Mouse (Mus musculus): ENCODE data around the gene Ifitm7. TPM values are rescaled to one million over a fixed set of nuclear protein-coding genes. Genes with fewer than 3 reads are reported as not detected.
"Not testable (repeated sequence)": the region's sequence is repeated elsewhere in the genome, so short reads cannot be mapped to it uniquely, and the experiment has no call there.

Gene Ifitm7
- total and polyA plus RNA-seq, 3 experiments = not detected

GRCm38 (mm10) chr16:13977026-13977425 lies 9.7 kb downstream of the Ifitm7 start:
- not testable (repeated sequence) for H3K4me3 ChIP-seq (ENCODE audit: control insufficient read depth in 1 of 2, insufficient read depth in 1 of 2, low read depth in 2 of 2, low read length in 2 of 2); H3K4me1 ChIP-seq (ENCODE audit: control insufficient read depth in 1 of 2, insufficient read depth in 2 of 2, low read length in 2 of 2); H3K27me3 ChIP-seq (ENCODE audit: control insufficient read depth in 1 of 2, insufficient read depth in 2 of 2, low read length in 2 of 2); H3K36me3 ChIP-seq (ENCODE audit: control insufficient read depth in 1 of 2, insufficient read depth in 2 of 2, low read length in 2 of 2); H3K9ac ChIP-seq (ENCODE audit: control insufficient read depth, low read depth, low read length, poor library complexity, severe bottlenecking); DNase-seq (ENCODE audit: low read depth, low spot score); H3K9me3 ChIP-seq (replicated peaks; ENCODE audit: insufficient read depth, low read length); H3K79me2 ChIP-seq (ENCODE audit: control insufficient read depth, insufficient read depth, low read length, poor library complexity); H3K27ac ChIP-seq (ENCODE audit: control insufficient read depth, low read depth, low read length)

GRCm38 (mm10) chr16:13976358-13976896 lies 10.3 kb downstream of the Ifitm7 start:
- not testable (repeated sequence) for DNase-seq (ENCODE audit: low read depth, low spot score); H3K4me3 ChIP-seq (ENCODE audit: control insufficient read depth in 1 of 2, insufficient read depth in 1 of 2, low read depth in 2 of 2, low read length in 2 of 2); H3K27ac ChIP-seq (ENCODE audit: control insufficient read depth, low read depth, low read length); H3K79me2 ChIP-seq (ENCODE audit: control insufficient read depth, insufficient read depth, low read length, poor library complexity); H3K4me1 ChIP-seq (ENCODE audit: control insufficient read depth in 1 of 2, insufficient read depth in 2 of 2, low read length in 2 of 2); H3K36me3 ChIP-seq (ENCODE audit: control insufficient read depth in 1 of 2, insufficient read depth in 2 of 2, low read length in 2 of 2); H3K9ac ChIP-seq (ENCODE audit: control insufficient read depth, low read depth, low read length, poor library complexity, severe bottlenecking); H3K27me3 ChIP-seq (ENCODE audit: control insufficient read depth in 1 of 2, insufficient read depth in 2 of 2, low read length in 2 of 2); H3K9me3 ChIP-seq (replicated peaks; ENCODE audit: insufficient read depth, low read length)

DNA sequence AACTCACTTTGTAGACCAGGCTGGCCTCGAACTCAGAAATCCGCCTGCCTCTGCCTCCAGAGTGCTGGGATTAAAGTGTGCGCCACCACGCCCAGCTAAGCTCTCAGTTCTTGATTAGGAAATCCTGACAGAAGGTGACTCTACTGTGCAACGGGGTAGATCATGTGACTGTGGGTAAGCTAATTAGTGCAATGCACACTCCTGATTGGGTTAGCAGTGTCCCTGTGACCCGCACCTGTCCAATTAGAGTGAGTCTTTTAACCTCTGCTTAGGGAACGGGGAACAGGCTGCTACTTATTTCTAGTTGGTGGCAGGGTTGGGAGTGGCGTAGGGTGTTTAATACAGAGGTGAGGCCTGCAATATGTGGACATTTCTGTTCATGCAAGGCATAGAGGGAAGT lies 14.6 kb downstream of the Ifitm7 start:
- H3K4me1 ChIP-seq (ENCODE audit: control insufficient read depth in 1 of 2, insufficient read depth in 2 of 2, low read length in 2 of 2) = no peaks in the 10 kb centered on the region
- TF ChIP-seq MXI1 (IDR thresholded peaks at IDR 0.05; ENCODE audit: low read depth, low read length) (no peak), KAT2A (conservative IDR thresholded peaks at IDR 0.05; ENCODE audit: low read depth, low read length) (no peak), UBTF (IDR thresholded peaks at IDR 0.05; ENCODE audit: borderline replicate concordance, insufficient read depth, low read depth, low read length) (no peak), ZNF384 (IDR thresholded peaks at IDR 0.05; ENCODE audit: low read depth, low read length) (no peak)
- no peak overlapping the region for H3K4me3 ChIP-seq (ENCODE audit: control insufficient read depth in 1 of 2, insufficient read depth in 1 of 2, low read depth in 2 of 2, low read length in 2 of 2)
- no peaks in the 10 kb centered on the region for H3K27me3 ChIP-seq (ENCODE audit: control insufficient read depth in 1 of 2, insufficient read depth in 2 of 2, low read length in 2 of 2)
- no peak overlapping the region for H3K27ac ChIP-seq (ENCODE audit: control insufficient read depth, low read depth, low read length)
- H3K9ac ChIP-seq (ENCODE audit: control insufficient read depth, low read depth, low read length, poor library complexity, severe bottlenecking) = no peak overlapping the region
- H3K36me3 ChIP-seq (ENCODE audit: control insufficient read depth in 1 of 2, insufficient read depth in 2 of 2, low read length in 2 of 2) = no peaks in the 10 kb centered on the region
- no peak for DNase-seq (ENCODE audit: low read depth, low spot score)
- no peaks in the 10 kb centered on the region for H3K9me3 ChIP-seq (replicated peaks; ENCODE audit: insufficient read depth, low read length)
- no peaks in the 10 kb centered on the region for H3K79me2 ChIP-seq (ENCODE audit: control insufficient read depth, insufficient read depth, low read length, poor library complexity)

DNA sequence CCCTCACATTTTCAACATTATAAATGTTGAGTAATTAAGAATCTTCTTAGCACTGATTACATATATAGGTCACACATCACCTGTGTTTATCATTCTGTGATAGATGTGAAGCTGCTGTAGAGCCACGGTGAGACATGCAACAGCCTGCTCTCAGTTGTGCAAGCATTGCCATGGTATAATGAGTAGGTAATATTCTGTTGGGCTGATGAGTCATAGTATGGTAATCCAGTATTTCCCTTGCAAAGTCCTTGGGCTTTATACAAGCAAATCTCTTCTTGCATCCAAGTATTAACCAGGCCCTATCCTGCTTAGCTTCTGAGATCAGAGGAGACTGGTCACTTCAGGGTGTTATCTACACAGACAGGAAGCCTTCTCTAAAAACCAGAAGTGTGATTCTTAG lies 17.6 kb downstream of the Ifitm7 start:
- Histone ChIP-seq H3K4me1 (ENCODE audit: control insufficient read depth in 1 of 2, insufficient read depth in 2 of 2, low read length in 2 of 2) (no peaks in the 10 kb centered on the region), H3K79me2 (ENCODE audit: control insufficient read depth, insufficient read depth, low read length, poor library complexity) (no peaks in the 10 kb centered on the region), H3K27me3 (ENCODE audit: control insufficient read depth in 1 of 2, insufficient read depth in 2 of 2, low read length in 2 of 2) (no peaks in the 10 kb centered on the region; a peak in 3 of 4 replicates), H3K4me3 (ENCODE audit: control insufficient read depth in 1 of 2, insufficient read depth in 1 of 2, low read depth in 2 of 2, low read length in 2 of 2) (no peak overlapping the region), H3K9ac (ENCODE audit: control insufficient read depth, low read depth, low read length, poor library complexity, severe bottlenecking) (no peak overlapping the region), H3K27ac (ENCODE audit: control insufficient read depth, low read depth, low read length) (no peak overlapping the region), H3K9me3 (replicated peaks; ENCODE audit: insufficient read depth, low read length) (no peaks in the 10 kb centered on the region), H3K36me3 (ENCODE audit: control insufficient read depth in 1 of 2, insufficient read depth in 2 of 2, low read length in 2 of 2) (no peaks in the 10 kb centered on the region)
- DNase-seq (ENCODE audit: low read depth, low spot score) = no peak
- TF ChIP-seq ZKSCAN1 (IDR thresholded peaks at IDR 0.05; ENCODE audit: low read depth, low read length) = no peak
- no peak for TF ChIP-seq EP300 (IDR thresholded peaks at IDR 0.05; ENCODE audit: low read depth in 1 of 2, low read length in 2 of 2)
- no peak for TF ChIP-seq USF2 (IDR thresholded peaks at IDR 0.05; ENCODE audit: borderline replicate concordance in 1 of 2, insufficient read depth in 1 of 2, low read depth in 1 of 2, low read length in 2 of 2)
- TF ChIP-seq CHD2 (IDR thresholded peaks at IDR 0.05; ENCODE audit: low read length) = no peak
- TF ChIP-seq E2F4 (IDR thresholded peaks at IDR 0.05; ENCODE audit: borderline replicate concordance, low read depth, low read length) = no peak
- TF ChIP-seq SMC3 (IDR thresholded peaks at IDR 0.05; ENCODE audit: low read depth, low read length) = no peak
- TF ChIP-seq GABPA (IDR thresholded peaks at IDR 0.05; ENCODE audit: low read depth, low read length) = no peak
- no peak for TF ChIP-seq RAD21 (IDR thresholded peaks at IDR 0.05; ENCODE audit: low read depth, low read length)
- no peak for TF ChIP-seq MAZ (IDR thresholded peaks at IDR 0.05; ENCODE audit: low read depth, low read length)
- no peak for TF ChIP-seq JUND (IDR thresholded peaks at IDR 0.05; ENCODE audit: low read depth, low read length)
- no peak for TF ChIP-seq POLR2A (IDR thresholded peaks at IDR 0.05; ENCODE audit: control insufficient read depth in 1 of 2, insufficient read depth in 1 of 2, low read depth in 1 of 2, low read length in 2 of 2, poor library complexity in 1 of 2)
- no peak for TF ChIP-seq TBP (IDR thresholded peaks at IDR 0.05; ENCODE audit: low read depth, low read length)
- TF ChIP-seq SIN3A (IDR thresholded peaks at IDR 0.05; ENCODE audit: low read length) = no peak
- no peak for TF ChIP-seq MAX (IDR thresholded peaks at IDR 0.05; ENCODE audit: low read length)
- no peak for TF ChIP-seq POLR2AphosphoS5 (IDR thresholded peaks at IDR 0.05; ENCODE audit: borderline replicate concordance, low read depth, low read length)
- TF ChIP-seq ELF1 (IDR thresholded peaks at IDR 0.05; ENCODE audit: low read depth, low read length) = no peak
- TF ChIP-seq RCOR1 (IDR thresholded peaks at IDR 0.05; ENCODE audit: low read depth, low read length) = no peak
